Mouse (Mus musculus): ENCODE results near the gene Kif3a. TPM values are rescaled to one million over a fixed set of nuclear protein-coding genes. Genes with fewer than 3 reads are reported as not detected.
A peak's percentile ranks its signal among the peaks of the same experiment; 100 is the strongest.

Gene Kif3a
- total and polyA plus RNA-seq, 2 experiments from 2014 or later, result 6.1 to 23.7 TPM

DNA sequence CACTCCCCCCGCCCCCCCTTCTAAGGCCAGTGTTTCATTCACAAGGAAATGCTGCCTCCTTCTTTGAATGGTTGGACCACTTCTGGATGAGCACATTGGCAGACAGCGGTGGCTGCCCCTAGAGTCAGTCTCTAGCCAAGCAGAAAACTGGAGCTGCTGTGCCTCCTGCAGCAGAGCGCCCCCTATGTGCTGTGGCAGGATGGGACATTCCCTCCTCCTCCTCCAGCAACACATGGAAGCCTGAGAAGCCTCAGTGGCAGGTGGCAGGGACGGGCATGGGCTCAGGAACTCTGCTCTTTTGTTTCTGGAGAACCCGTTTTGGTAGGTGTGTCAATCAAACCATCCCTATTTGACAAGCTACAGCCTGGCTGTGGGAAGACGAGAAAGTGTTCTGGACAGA, 42.3 kb upstream of the Kif3a start:
- TF ChIP-seq CTCF (IDR thresholded peaks at IDR 0.05; ENCODE audit: low read depth) (peak; percentile 52), EP300 (IDR thresholded peaks at IDR 0.05; ENCODE audit: low read depth) (no peak)
- no peak for ATAC-seq (ENCODE audit: insufficient read depth, low read depth)
- no peak for DNase-seq (ENCODE audit: low spot score)
- Histone ChIP-seq H3K4me1 (ENCODE audit: control insufficient read depth, insufficient read depth) (peaks cover 84% of the 10 kb centered on the region), H3K4me3 (ENCODE audit: low read depth, low read length) (no peak overlapping the region), H3K27ac (ENCODE audit: low read depth) (peak overlapping the region; percentile 84), H3K4me2 (ENCODE audit: low read depth, low read length) (no peak overlapping the region), H3K9ac (replicated peaks; ENCODE audit: low read depth, low read length) (no peak overlapping the region), H3K36me3 (replicated peaks; ENCODE audit: control insufficient read depth, insufficient read depth, low read length) (no peaks in the 10 kb centered on the region), H3K27me3 (ENCODE audit: control insufficient read depth, insufficient read depth, low read length) (no peaks in the 10 kb centered on the region), H3K9me3 (replicated peaks; ENCODE audit: control insufficient read depth, low read length) (no peaks in the 10 kb centered on the region)
- 61% methylated on average over 6 of the region's 6 CpGs for WGBS

- DNase-seq (ENCODE audit: low spot score), result peak; percentile 36
- peaks cover 84% of the 10 kb centered on the region for H3K4me1 ChIP-seq (ENCODE audit: control insufficient read depth, insufficient read depth)
- TF ChIP-seq CTCF (IDR thresholded peaks at IDR 0.05; ENCODE audit: low read depth) (no peak), EP300 (IDR thresholded peaks at IDR 0.05; ENCODE audit: low read depth) (0 out of 2 replicates have a peak, but pooled peaks have one; percentile 33)
- no peaks in the 10 kb centered on the region for H3K27me3 ChIP-seq (ENCODE audit: control insufficient read depth, insufficient read depth, low read length)
- H3K4me3 ChIP-seq (ENCODE audit: low read depth, low read length), result no peak overlapping the region
- WGBS, result 35% methylated on average over 4 of the region's 4 CpGs
- peak overlapping the region; percentile 84 for H3K27ac ChIP-seq (ENCODE audit: low read depth)
- no peak overlapping the region for H3K4me2 ChIP-seq (ENCODE audit: low read depth, low read length)
- no peak overlapping the region; the same call in 1 of the 2 replicates for H3K9ac ChIP-seq (replicated peaks; ENCODE audit: low read depth, low read length)
- peak; percentile 44 for ATAC-seq (ENCODE audit: insufficient read depth, low read depth)
- H3K36me3 ChIP-seq (replicated peaks; ENCODE audit: control insufficient read depth, insufficient read depth, low read length), result no peaks in the 10 kb centered on the region
- H3K9me3 ChIP-seq (replicated peaks; ENCODE audit: control insufficient read depth, low read length), result no peaks in the 10 kb centered on the region
Measured at GRCm38 (mm10) chr11:53525461-53525860, 41.7 kb upstream of the Kif3a start.

- TF ChIP-seq CTCF (IDR thresholded peaks at IDR 0.05; ENCODE audit: low read depth) (no peak), EP300 (IDR thresholded peaks at IDR 0.05; ENCODE audit: low read depth) (no peak)
- Histone ChIP-seq H3K9me3 (replicated peaks; ENCODE audit: control insufficient read depth, low read length) (no peaks in the 10 kb centered on the region), H3K36me3 (replicated peaks; ENCODE audit: control insufficient read depth, insufficient read depth, low read length) (peaks cover 3% of the 10 kb centered on the region; the same call in 1 of the 2 replicates), H3K27me3 (ENCODE audit: control insufficient read depth, insufficient read depth, low read length) (no peaks in the 10 kb centered on the region), H3K4me1 (ENCODE audit: control insufficient read depth, insufficient read depth) (peaks cover 56% of the 10 kb centered on the region), H3K4me3 (ENCODE audit: low read depth, low read length) (no peak overlapping the region), H3K9ac (replicated peaks; ENCODE audit: low read depth, low read length) (no peak overlapping the region), H3K27ac (ENCODE audit: low read depth) (peak overlapping the region; percentile 52), H3K4me2 (ENCODE audit: low read depth, low read length) (no peak overlapping the region; the same call in 1 of the 2 replicates)
- DNase-seq (ENCODE audit: low spot score) (no peak), ATAC-seq (ENCODE audit: insufficient read depth, low read depth) (no peak)
- WGBS, result 63% methylated on average over 9 of the region's 9 CpGs
Measured at GRCm38 (mm10) chr11:53528397-53529252, 38.6 kb upstream of the Kif3a start.

DNA sequence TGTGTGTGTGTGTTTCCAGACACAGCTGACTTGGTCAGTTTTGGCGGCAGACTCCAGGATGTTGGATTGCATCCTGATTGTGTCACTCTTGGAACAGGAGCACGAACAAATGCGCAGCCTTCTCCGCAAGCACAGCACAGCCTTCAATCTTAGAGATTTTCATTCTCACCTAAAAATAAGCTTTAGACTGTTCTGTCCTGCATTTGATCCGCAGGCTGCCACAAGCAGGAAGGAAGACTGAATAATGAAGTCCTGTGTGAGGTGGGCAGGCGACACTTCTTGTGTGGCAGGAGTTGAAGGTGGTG, 38.0 kb upstream of the Kif3a start:
- DNase-seq (ENCODE audit: low spot score) (peak; percentile 37), ATAC-seq (ENCODE audit: insufficient read depth, low read depth) (peak; percentile 15)
- H3K27me3 ChIP-seq (ENCODE audit: control insufficient read depth, insufficient read depth, low read length), result no peaks in the 10 kb centered on the region
- peaks cover 9% of the 10 kb centered on the region; the same call in 1 of the 2 replicates for H3K36me3 ChIP-seq (replicated peaks; ENCODE audit: control insufficient read depth, insufficient read depth, low read length)
- H3K4me2 ChIP-seq (ENCODE audit: low read depth, low read length), result no peak overlapping the region; the same call in 1 of the 2 replicates
- H3K9me3 ChIP-seq (replicated peaks; ENCODE audit: control insufficient read depth, low read length), result no peaks in the 10 kb centered on the region
- H3K4me1 ChIP-seq (ENCODE audit: control insufficient read depth, insufficient read depth), result peaks cover 50% of the 10 kb centered on the region
- 30% methylated on average over 6 of the region's 6 CpGs for WGBS
- no peak for TF ChIP-seq EP300 (IDR thresholded peaks at IDR 0.05; ENCODE audit: low read depth)
- no peak for TF ChIP-seq CTCF (IDR thresholded peaks at IDR 0.05; ENCODE audit: low read depth)
- H3K9ac ChIP-seq (replicated peaks; ENCODE audit: low read depth, low read length), result no peak overlapping the region
- H3K27ac ChIP-seq (ENCODE audit: low read depth), result no peak overlapping the region
- H3K4me3 ChIP-seq (ENCODE audit: low read depth, low read length), result no peak overlapping the region

- H3K27me3 ChIP-seq (ENCODE audit: control insufficient read depth, insufficient read depth, low read length), result no peaks in the 10 kb centered on the region
- H3K27ac ChIP-seq (ENCODE audit: low read depth), result no peak overlapping the region
- WGBS, result 79% methylated on average over 9 of the region's 9 CpGs
- ATAC-seq (ENCODE audit: insufficient read depth, low read depth) (no peak), DNase-seq (ENCODE audit: low spot score) (no peak)
- H3K9me3 ChIP-seq (replicated peaks; ENCODE audit: control insufficient read depth, low read length), result no peaks in the 10 kb centered on the region
- no peak overlapping the region for H3K4me3 ChIP-seq (ENCODE audit: low read depth, low read length)
- peaks cover 16% of the 10 kb centered on the region for H3K36me3 ChIP-seq (replicated peaks; ENCODE audit: control insufficient read depth, insufficient read depth, low read length)
- no peak overlapping the region for H3K4me2 ChIP-seq (ENCODE audit: low read depth, low read length)
- H3K4me1 ChIP-seq (ENCODE audit: control insufficient read depth, insufficient read depth), result peaks cover 44% of the 10 kb centered on the region
- no peak overlapping the region for H3K9ac ChIP-seq (replicated peaks; ENCODE audit: low read depth, low read length)
- no peak for TF ChIP-seq CTCF (IDR thresholded peaks at IDR 0.05; ENCODE audit: low read depth)
- no peak for TF ChIP-seq EP300 (IDR thresholded peaks at IDR 0.05; ENCODE audit: low read depth)
Measured at GRCm38 (mm10) chr11:53530001-53530400, 37.2 kb upstream of the Kif3a start.

Measured in heart, postnatal 0 days (tissue).